Mouse (Mus musculus): ENCODE data around the gene Nccrp1. TPM values are rescaled to one million over a fixed set of nuclear protein-coding genes. Genes with fewer than 3 reads are reported as not detected.

The Nccrp1 gene
- polyA plus RNA-seq, 1 experiment from 2014 or later: 0.36 TPM

DNA sequence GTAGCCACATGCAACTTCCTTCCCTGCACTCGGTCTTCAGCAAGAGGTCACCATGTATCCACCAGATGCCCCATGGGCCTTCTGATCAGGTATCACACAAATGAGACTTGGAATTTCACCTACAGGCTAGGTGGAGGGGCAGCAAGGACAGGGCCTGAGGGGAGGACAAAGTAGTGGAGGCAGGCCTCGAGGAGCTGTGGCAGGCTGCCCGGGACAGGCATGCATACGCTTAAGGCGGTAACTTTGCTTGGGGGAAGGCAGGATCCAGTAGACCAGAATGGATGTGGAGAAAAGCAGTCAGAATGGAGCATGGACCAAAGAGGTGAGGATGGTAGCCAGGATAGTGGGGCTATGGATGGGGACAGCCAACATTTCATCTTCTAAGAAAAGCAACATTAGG lies 32.8 kb upstream of the Nccrp1 start:
- no peak overlapping the region for H3K9ac ChIP-seq (replicated peaks)
- 75% methylated on average over 5 of the region's 5 CpGs for WGBS
- no peaks in the 10 kb centered on the region for H3K9me3 ChIP-seq (replicated peaks)
- H3K36me3 ChIP-seq: no peaks in the 10 kb centered on the region
- H3K4me2 ChIP-seq: no peak overlapping the region
- no peaks in the 10 kb centered on the region for H3K27me3 ChIP-seq (replicated peaks)
- no peak overlapping the region for H3K27ac ChIP-seq (replicated peaks)
- H3K4me3 ChIP-seq (replicated peaks): no peak overlapping the region
- ATAC-seq (ENCODE audit: low FRiP score): no peak
- H3K4me1 ChIP-seq: peaks cover 50% of the 10 kb centered on the region

DNA sequence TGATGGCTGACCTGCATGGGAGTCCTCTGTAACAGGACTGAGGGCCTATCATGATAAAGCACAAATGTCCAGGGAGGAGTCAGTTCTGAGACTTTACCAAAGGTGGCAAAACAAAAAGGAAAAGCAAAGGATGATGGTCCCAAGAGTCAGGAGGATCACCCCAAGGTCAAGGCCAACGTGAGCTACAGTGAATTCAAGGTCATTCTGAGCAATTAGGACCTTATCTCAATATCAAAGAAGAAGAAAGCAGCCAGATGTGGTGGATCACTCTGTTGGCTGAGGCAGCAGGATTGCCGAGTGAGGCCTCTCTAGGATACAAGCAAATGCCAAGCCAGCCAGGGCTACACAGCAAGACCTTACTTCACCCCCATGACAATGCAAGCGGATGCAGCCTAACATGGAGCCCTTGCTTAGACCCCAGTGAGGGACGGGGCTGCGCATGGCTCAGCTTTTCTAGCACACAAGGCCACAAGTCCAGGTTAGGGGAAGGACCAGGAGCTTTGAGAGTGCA lies 31.5 kb upstream of the Nccrp1 start:
- WGBS: 79% methylated on average over 5 of the region's 5 CpGs
- ATAC-seq (ENCODE audit: low FRiP score): no peak
- H3K27ac ChIP-seq (replicated peaks): no peak overlapping the region
- no peak overlapping the region for H3K9ac ChIP-seq (replicated peaks)
- no peaks in the 10 kb centered on the region for H3K36me3 ChIP-seq
- no peaks in the 10 kb centered on the region for H3K27me3 ChIP-seq (replicated peaks)
- H3K4me1 ChIP-seq: peaks cover 38% of the 10 kb centered on the region
- H3K4me2 ChIP-seq: no peak overlapping the region
- H3K4me3 ChIP-seq (replicated peaks): no peak overlapping the region
- no peaks in the 10 kb centered on the region for H3K9me3 ChIP-seq (replicated peaks)

GRCm38 (mm10) chr7:28577826-28578542 lies 30.9 kb upstream of the Nccrp1 start:
- no peak for ATAC-seq (ENCODE audit: low FRiP score)
- no peak overlapping the region for H3K27ac ChIP-seq (replicated peaks)
- no peak overlapping the region for H3K4me3 ChIP-seq (replicated peaks)
- H3K36me3 ChIP-seq: no peaks in the 10 kb centered on the region
- H3K4me1 ChIP-seq: peaks cover 32% of the 10 kb centered on the region
- no peaks in the 10 kb centered on the region for H3K9me3 ChIP-seq (replicated peaks)
- H3K4me2 ChIP-seq: no peak overlapping the region
- no peak overlapping the region for H3K9ac ChIP-seq (replicated peaks)
- H3K27me3 ChIP-seq (replicated peaks): no peaks in the 10 kb centered on the region
- 90% methylated on average over 9 of the region's 9 CpGs for WGBS

DNA sequence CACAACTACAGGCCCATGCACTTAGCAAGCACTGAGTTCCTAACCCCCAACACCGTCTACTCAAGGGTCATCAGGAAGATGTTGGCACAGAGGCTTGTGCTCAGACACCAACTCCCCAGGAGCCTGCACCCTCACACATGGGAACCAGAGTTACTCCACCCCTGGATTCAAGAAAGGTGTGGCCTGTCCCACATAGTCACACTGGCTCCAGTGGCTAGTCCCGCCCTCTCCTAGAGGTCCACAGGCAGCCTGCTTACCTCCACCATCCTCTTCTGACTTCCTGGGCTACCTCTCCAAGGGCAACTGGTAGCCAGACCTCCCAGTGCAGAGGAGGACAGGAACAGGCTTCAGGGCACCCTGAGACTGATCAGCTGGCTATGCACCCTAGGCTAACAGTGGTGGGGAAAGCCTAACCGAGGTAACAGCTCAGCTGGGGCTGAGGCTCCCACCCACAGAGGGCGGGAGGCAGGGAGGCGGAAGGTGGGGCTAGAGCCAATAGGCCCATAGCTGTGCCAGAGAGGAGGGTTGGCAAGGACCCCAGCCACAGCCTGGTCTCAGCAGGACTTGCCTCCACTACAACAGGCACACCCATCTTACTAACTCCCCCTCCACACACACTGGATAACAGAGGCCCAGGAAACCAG lies 29.3 kb upstream of the Nccrp1 start:
- peaks cover 27% of the 10 kb centered on the region for H3K4me1 ChIP-seq
- no peak overlapping the region for H3K4me3 ChIP-seq (replicated peaks)
- 87% methylated on average over 5 of the region's 5 CpGs for WGBS
- no peaks in the 10 kb centered on the region for H3K27me3 ChIP-seq (replicated peaks)
- H3K4me2 ChIP-seq: no peak overlapping the region
- no peaks in the 10 kb centered on the region for H3K9me3 ChIP-seq (replicated peaks)
- no peaks in the 10 kb centered on the region for H3K36me3 ChIP-seq
- ATAC-seq (ENCODE audit: low FRiP score): 0 out of 2 replicates have a peak, but pooled peaks have one; percentile 35
- no peak overlapping the region for H3K27ac ChIP-seq (replicated peaks)
- H3K9ac ChIP-seq (replicated peaks): no peak overlapping the region

DNA sequence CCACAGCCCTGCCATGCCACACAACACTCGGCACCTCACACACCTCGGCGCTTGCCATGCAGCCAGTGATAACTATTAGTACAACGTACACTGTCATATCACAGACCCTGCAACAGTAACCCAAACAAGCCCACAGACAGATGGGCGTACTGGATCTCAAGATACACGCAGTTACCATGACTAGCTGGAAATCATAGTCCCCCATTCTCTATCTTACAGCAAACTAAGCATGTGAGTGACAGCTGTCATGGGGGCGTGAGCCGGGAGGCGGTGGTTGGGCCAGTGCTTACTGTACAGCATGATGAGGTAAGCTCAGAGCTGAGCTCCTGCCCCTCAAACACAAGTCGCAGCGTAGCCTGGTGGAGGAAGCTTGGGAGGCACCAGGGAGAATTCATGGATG lies 28.5 kb upstream of the Nccrp1 start:
- H3K4me3 ChIP-seq (replicated peaks): no peak overlapping the region

DNA sequence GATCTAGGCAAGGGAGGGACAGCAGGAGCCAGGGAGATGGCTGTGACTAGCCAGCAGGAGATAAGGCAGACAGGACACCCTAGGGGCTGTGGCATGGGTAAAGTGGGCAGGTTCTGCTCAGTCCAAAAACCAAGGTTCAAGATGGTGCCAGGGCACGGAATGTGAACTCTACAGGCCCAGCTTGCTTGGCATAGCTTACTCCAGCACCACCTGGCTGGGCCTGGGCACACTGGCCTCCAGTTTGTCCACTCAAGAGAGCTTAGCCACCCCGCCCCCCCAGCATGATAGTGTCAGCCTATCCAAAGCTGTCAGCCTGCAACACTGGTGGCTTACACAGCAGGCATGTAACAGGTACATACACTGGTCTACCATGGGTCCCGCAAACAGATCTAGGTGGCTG lies 26.2 kb upstream of the Nccrp1 start:
- H3K9ac ChIP-seq (replicated peaks): no peak overlapping the region
- H3K27me3 ChIP-seq (replicated peaks): no peaks in the 10 kb centered on the region
- WGBS: 95% methylated on average over 3 of the region's 3 CpGs
- H3K9me3 ChIP-seq (replicated peaks): no peaks in the 10 kb centered on the region
- peaks cover 33% of the 10 kb centered on the region for H3K4me1 ChIP-seq
- H3K4me2 ChIP-seq: no peak overlapping the region
- H3K36me3 ChIP-seq: 0 out of 2 replicates have a peak, but pooled peaks cover 3% of the 10 kb centered on the region
- no peak overlapping the region for H3K27ac ChIP-seq (replicated peaks)
- no peak overlapping the region for H3K4me3 ChIP-seq (replicated peaks)
- ATAC-seq (ENCODE audit: low FRiP score): no peak

More for the DNA sequence above, 28.5 kb upstream of the Nccrp1 start:
- H3K27ac ChIP-seq (replicated peaks): no peak overlapping the region
- no peak overlapping the region for H3K4me2 ChIP-seq
- H3K9me3 ChIP-seq (replicated peaks): no peaks in the 10 kb centered on the region
- peaks cover 35% of the 10 kb centered on the region for H3K4me1 ChIP-seq
- H3K36me3 ChIP-seq: no peaks in the 10 kb centered on the region
- no peaks in the 10 kb centered on the region for H3K27me3 ChIP-seq (replicated peaks)
- 96% methylated on average over 11 of the region's 11 CpGs for WGBS
- no peak overlapping the region for H3K9ac ChIP-seq (replicated peaks)
- ATAC-seq (ENCODE audit: low FRiP score): no peak

DNA sequence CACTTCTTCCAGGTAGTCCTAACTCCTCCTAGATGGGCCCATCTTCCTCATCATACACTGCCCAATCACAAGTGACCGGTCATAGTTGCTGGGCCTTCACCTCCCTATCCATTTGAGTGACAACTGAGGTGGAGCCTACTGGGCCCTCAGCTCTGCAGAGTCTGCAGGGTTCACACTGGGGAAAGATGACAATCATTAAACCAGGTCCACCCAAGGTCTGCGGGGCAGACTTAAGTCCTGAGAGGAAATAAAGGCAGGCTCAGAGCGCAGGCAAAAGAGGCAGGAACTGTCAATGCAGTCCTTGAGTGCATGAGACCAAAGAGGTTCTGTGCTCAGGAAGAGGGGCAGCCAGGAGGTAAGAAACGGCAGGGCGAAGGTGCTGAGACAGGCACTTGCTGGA lies 25.6 kb upstream of the Nccrp1 start:
- Histone ChIP-seq H3K36me3 (peaks cover 5% of the 10 kb centered on the region; the same call in 1 of the 2 replicates), H3K27me3 (replicated peaks) (no peaks in the 10 kb centered on the region), H3K9me3 (replicated peaks) (no peaks in the 10 kb centered on the region), H3K4me3 (replicated peaks) (no peak overlapping the region), H3K4me2 (no peak overlapping the region), H3K27ac (replicated peaks) (no peak overlapping the region), H3K4me1 (peaks cover 30% of the 10 kb centered on the region), H3K9ac (replicated peaks) (no peak overlapping the region)
- WGBS: 90% methylated on average over 5 of the region's 5 CpGs
- ATAC-seq (ENCODE audit: low FRiP score): no peak

DNA sequence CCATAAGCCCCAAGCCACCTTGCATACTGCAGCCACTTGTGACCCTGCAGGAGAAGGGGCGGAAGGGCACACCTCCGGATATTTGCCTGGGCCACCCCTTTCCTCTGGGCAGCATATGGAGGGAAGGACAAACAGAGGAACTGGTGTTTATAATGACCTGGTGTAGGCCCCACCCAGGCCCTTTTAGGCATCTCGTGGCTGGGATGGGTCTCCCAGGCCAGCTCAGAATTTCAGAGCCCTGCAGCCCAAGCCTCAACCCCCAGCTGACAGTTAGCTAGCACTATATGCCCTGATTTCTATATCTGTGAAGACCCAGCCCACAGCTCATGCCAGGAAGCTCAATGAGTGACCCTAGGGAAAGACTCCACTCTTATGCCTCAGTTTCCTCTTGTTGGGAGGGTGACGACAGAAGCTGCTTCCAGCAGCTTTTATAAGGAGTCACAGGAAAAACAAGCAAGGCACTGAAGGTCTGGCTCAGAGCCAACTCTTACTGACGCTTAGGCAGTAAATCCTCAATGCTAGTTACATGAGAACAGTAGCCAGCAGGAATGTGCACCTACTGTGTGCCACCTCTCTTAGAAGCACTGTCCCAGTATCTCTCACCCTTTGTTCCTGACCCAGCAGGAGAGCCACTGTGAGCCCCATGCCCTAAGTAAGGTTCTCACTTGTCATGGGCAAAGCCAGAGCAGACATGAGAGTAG lies 24.1 kb upstream of the Nccrp1 start:
- Histone ChIP-seq H3K9ac (replicated peaks) (no peak overlapping the region), H3K27ac (replicated peaks) (peak overlapping the region; percentile 41; the same call in 1 of the 2 replicates), H3K4me2 (no peak overlapping the region), H3K36me3 (peaks cover 19% of the 10 kb centered on the region), H3K27me3 (replicated peaks) (no peaks in the 10 kb centered on the region), H3K4me3 (replicated peaks) (no peak overlapping the region), H3K4me1 (peaks cover 17% of the 10 kb centered on the region), H3K9me3 (replicated peaks) (no peaks in the 10 kb centered on the region)
- no peak for ATAC-seq (ENCODE audit: low FRiP score)
- WGBS: 47% methylated on average over 5 of the region's 5 CpGs

GRCm38 (mm10) chr7:28570291-28570981 lies 23.4 kb upstream of the Nccrp1 start:
- H3K4me3 ChIP-seq (replicated peaks): no peak overlapping the region
- H3K27me3 ChIP-seq (replicated peaks): no peaks in the 10 kb centered on the region
- no peak overlapping the region for H3K4me2 ChIP-seq
- no peak overlapping the region for H3K27ac ChIP-seq (replicated peaks)
- peaks cover 18% of the 10 kb centered on the region for H3K4me1 ChIP-seq
- WGBS: 67% methylated on average over 12 of the region's 12 CpGs
- H3K9me3 ChIP-seq (replicated peaks): no peaks in the 10 kb centered on the region
- no peak for ATAC-seq (ENCODE audit: low FRiP score)
- H3K9ac ChIP-seq (replicated peaks): no peak overlapping the region
- peaks cover 22% of the 10 kb centered on the region for H3K36me3 ChIP-seq

- no peak overlapping the region for H3K4me3 ChIP-seq (replicated peaks)
- H3K27me3 ChIP-seq (replicated peaks): no peaks in the 10 kb centered on the region
- H3K36me3 ChIP-seq: peaks cover 36% of the 10 kb centered on the region
- H3K9ac ChIP-seq (replicated peaks): no peak overlapping the region
- no peak overlapping the region for H3K27ac ChIP-seq (replicated peaks)
- no peaks in the 10 kb centered on the region for H3K9me3 ChIP-seq (replicated peaks)
- H3K4me2 ChIP-seq: no peak overlapping the region
- peaks cover 19% of the 10 kb centered on the region for H3K4me1 ChIP-seq
- no peak for ATAC-seq (ENCODE audit: low FRiP score)
Measured at GRCm38 (mm10) chr7:28568253-28568652, 21.2 kb upstream of the Nccrp1 start.

DNA sequence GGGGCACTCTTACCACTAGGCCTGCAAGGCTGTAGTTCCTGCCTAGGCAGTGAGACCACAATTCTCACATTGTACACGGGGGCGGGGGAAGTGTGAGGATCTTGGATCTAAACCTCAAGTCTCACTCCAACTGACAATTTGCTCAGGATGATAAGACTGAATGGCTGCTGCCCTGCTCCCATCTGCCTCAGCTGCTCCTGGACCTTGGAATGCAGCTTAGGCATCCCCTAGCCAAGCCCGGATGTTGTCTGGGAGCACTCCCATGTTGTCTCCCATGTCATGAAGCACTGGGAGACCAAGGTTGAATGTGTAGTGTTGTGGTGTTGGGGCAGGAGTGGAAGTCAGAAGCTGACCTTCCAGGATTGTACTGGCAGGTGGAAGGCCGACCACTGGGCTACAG lies 20.5 kb upstream of the Nccrp1 start:
- peaks cover 19% of the 10 kb centered on the region for H3K4me1 ChIP-seq
- no peak overlapping the region for H3K9ac ChIP-seq (replicated peaks)
- 95% methylated on average over 4 of the region's 4 CpGs for WGBS
- H3K27ac ChIP-seq (replicated peaks): no peak overlapping the region
- ATAC-seq (ENCODE audit: low FRiP score): no peak
- peaks cover 38% of the 10 kb centered on the region for H3K36me3 ChIP-seq
- no peak overlapping the region for H3K4me3 ChIP-seq (replicated peaks)
- H3K27me3 ChIP-seq (replicated peaks): no peaks in the 10 kb centered on the region
- no peaks in the 10 kb centered on the region for H3K9me3 ChIP-seq (replicated peaks)
- H3K4me2 ChIP-seq: no peak overlapping the region
